9 mouse cellular contexts compared by ENCODE assay signal in the genomic region with DNA sequence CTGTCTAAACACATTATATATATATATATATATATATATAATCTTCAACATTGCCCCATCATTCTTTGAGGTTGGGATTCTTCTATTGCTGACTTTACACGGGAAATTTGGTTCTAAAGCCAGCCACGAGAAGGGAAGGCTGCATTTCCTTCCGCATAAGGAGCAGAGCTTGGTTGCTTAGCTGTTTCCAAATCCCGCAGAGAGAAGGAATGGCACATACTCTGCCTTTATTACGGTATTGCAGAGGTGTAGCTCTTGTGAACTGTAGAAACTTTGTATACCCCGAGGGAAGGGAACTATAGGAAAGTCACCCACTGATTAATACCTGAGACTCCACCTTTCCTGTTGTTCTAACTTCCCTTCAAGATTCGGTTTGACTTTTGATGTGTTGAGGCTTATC. TPM values are rescaled to one million over a fixed set of nuclear protein-coding genes. Genes with fewer than 3 reads are reported as not detected.
A peak's percentile ranks its signal among the peaks of the same experiment; 100 is the strongest.
DNase-seq lines count a peak whose midpoint lies in the region; ATAC-seq and TF ChIP-seq lines count a peak whose summit lies in the region.
"Had no signal": no experiment of that assay in that cellular context is flagged by ENCODE, and none has a peak within 500 bp of the region (broad histone marks: within the 10 kb centered on the region; RNA-seq: fewer than 3 reads in every experiment).

No protein-coding gene starts in this region.

- H3K9me3 ChIP-seq in ES-Bruce4 (replicated peaks; ENCODE audit: control insufficient read depth, insufficient read depth, low read length, poor library complexity, severe bottlenecking), result no peaks in the 10 kb centered on the region
- no peaks in the 10 kb centered on the region for H3K9me3 ChIP-seq in heart, embryonic 12.5 days (replicated peaks)
- H3K9me3 ChIP-seq in liver, embryonic 11.5 days (ENCODE audit: control insufficient read depth, low read length), result no peaks in the 10 kb centered on the region

- WGBS in heart, embryonic 12.5 days, result 14% methylated on average over 7 of the region's 7 CpGs
- WGBS in liver, embryonic 11.5 days, result 14% methylated on average over 7 of the region's 7 CpGs

- DNase-seq in gastrocnemius, adult 2 months, result no peak
- no peak for DNase-seq in gastrocnemius, postnatal 25 days
- DNase-seq in liver, embryonic 11.5 days (ENCODE audit: low spot score), result no peak
- no peak for DNase-seq in adrenal gland, postnatal 10 days
- no peak for DNase-seq in cerebellum, adult 11-12 months
- DNase-seq in spleen, postnatal 14 days (ENCODE audit: low spot score in 2 of 2), result no peak
- DNase-seq: right cerebral cortex, postnatal 14 days had no signal

- H3K4me3 ChIP-seq in gastrocnemius, adult 2 months, result peak overlapping the region; percentile 70
- H3K4me3 ChIP-seq in ES-Bruce4 (ENCODE audit: low read depth, low read length), result peak overlapping the region; percentile 93
- peak overlapping the region; percentile 79 for H3K4me3 ChIP-seq in heart, embryonic 12.5 days
- peak overlapping the region; percentile 62; the same call in 1 of the 2 replicates for H3K4me3 ChIP-seq in liver, embryonic 11.5 days (ENCODE audit: low read depth, low read length)

- intact Hi-C loops in gastrocnemius, adult 2 months (cut with DNase I), result loop anchor here (2.0 to 10.0 kb wide), 2 partner anchors 219 to 305 kb away; no protein-coding TSS in a partner anchor

- H3K9ac ChIP-seq in ES-Bruce4 (ENCODE audit: low read depth, poor library complexity, severe bottlenecking), result peak overlapping the region; percentile 97
- H3K9ac ChIP-seq in heart, embryonic 12.5 days, result peak overlapping the region; percentile 96
- H3K9ac ChIP-seq in liver, embryonic 11.5 days (ENCODE audit: low read depth, low read length), result no peak overlapping the region

- H3K27ac ChIP-seq in gastrocnemius, adult 2 months, result peak overlapping the region; percentile 92
- H3K27ac ChIP-seq in ES-Bruce4 (ENCODE audit: insufficient read depth, low read length), result peak overlapping the region; percentile 39
- peak overlapping the region; percentile 91 for H3K27ac ChIP-seq in heart, embryonic 12.5 days (ENCODE audit: poor library complexity, severe bottlenecking)
- no peak overlapping the region for H3K27ac ChIP-seq in liver, embryonic 11.5 days (ENCODE audit: low read depth, low read length)

- ATAC-seq in heart, embryonic 12.5 days (ENCODE audit: insufficient number of reproducible peaks, low FRiP score), result no peak
- no peak for ATAC-seq in liver, embryonic 11.5 days (replicated peaks; ENCODE audit: low FRiP score)

- TF ChIP-seq CTCF in gastrocnemius, adult 2 months (IDR thresholded peaks at IDR 0.05), result no peak
- TF ChIP-seq CTCF in ES-Bruce4 (IDR thresholded peaks at IDR 0.05; ENCODE audit: low read depth, low read length), result no peak

- TF ChIP-seq EP300 in ES-Bruce4 (IDR thresholded peaks at IDR 0.05; ENCODE audit: insufficient read depth, low read depth, low read length), result no peak

- no peak for TF ChIP-seq POLR2A in ES-Bruce4 (IDR thresholded peaks at IDR 0.05; ENCODE audit: insufficient read depth, low read length)

- peaks cover 3% of the 10 kb centered on the region for H3K4me1 ChIP-seq in ES-Bruce4 (ENCODE audit: control insufficient read depth, insufficient read depth, low read length)
- H3K4me1 ChIP-seq in heart, embryonic 12.5 days (replicated peaks), result peaks cover 21% of the 10 kb centered on the region
- no peaks in the 10 kb centered on the region for H3K4me1 ChIP-seq in liver, embryonic 11.5 days (replicated peaks; ENCODE audit: control insufficient read depth, insufficient read depth, low read length)

- peak overlapping the region; percentile 67 for H3K4me2 ChIP-seq in heart, embryonic 12.5 days
- H3K4me2 ChIP-seq in liver, embryonic 11.5 days, result peak overlapping the region; percentile 77

- H3K36me3 ChIP-seq in ES-Bruce4 (ENCODE audit: control insufficient read depth, insufficient read depth, low read length, poor library complexity, severe bottlenecking), result peaks cover 18% of the 10 kb centered on the region
- peaks cover 13% of the 10 kb centered on the region; the same call in 1 of the 2 replicates for H3K36me3 ChIP-seq in heart, embryonic 12.5 days
- H3K36me3 ChIP-seq in liver, embryonic 11.5 days (ENCODE audit: control insufficient read depth, insufficient read depth, low read length), result no peaks in the 10 kb centered on the region

- H3K27me3 ChIP-seq in ES-Bruce4 (ENCODE audit: control insufficient read depth, insufficient read depth, low read length, poor library complexity, severe bottlenecking), result no peaks in the 10 kb centered on the region
- H3K27me3 ChIP-seq in heart, embryonic 12.5 days (replicated peaks), result no peaks in the 10 kb centered on the region
- no peaks in the 10 kb centered on the region for H3K27me3 ChIP-seq in liver, embryonic 11.5 days (replicated peaks; ENCODE audit: control insufficient read depth, insufficient read depth, low read length)

RNA-seq across cellular contexts. Expression of gene Gja1, which starts 2.6 kb away (rescaled TPM):
- 1 to 10 TPM; 7.4 to 9.0 TPM for total RNA-seq in gastrocnemius, adult 2 months (2021)
- 10 to 100 TPM in 1 of 2 experiments, 1 to 10 TPM in 1; 9.7 to 13.6 TPM for total RNA-seq in gastrocnemius, postnatal 25 days (2021)
- polyA plus RNA-seq in ES-Bruce4 (2011; ENCODE audit: insufficient read depth, insufficient read length, low read depth, missing spikeins), result 300 and 311 TPM in 2 replicates
- 334 and 349 TPM in 2 replicates for polyA plus RNA-seq in heart, embryonic 12.5 days (2016; fragmentation: Nextera tagmentation; extraction: Ambion mirVana)
- 47.2 and 49.6 TPM in 2 replicates for polyA plus RNA-seq in liver, embryonic 11.5 days (2014; fragmentation: Nextera tagmentation; extraction: Ambion mirVana)
- total RNA-seq in adrenal gland, postnatal 10 days (2021), result 100 to 1,000 TPM; 127 to 156 TPM

Comparison
In these comparisons a context has a peak if more than half of its experiments do, and no peak if none do; other contexts are left out.
1. RNA of gene Gja1, which starts 2.6 kb away (total RNA-seq): 127 to 156 TPM in adrenal gland, postnatal 10 days; 9.7 to 13.6 TPM in gastrocnemius, postnatal 25 days and 7.4 to 9.0 TPM in gastrocnemius, adult 2 months; every median in the first group is over 4 times any median in the second.
2. Peak in every context shown above with its lines, with median percentiles within 50 percentile points of each other: H3K4me3 ChIP-seq.